Mouse (Mus musculus) urinary bladder, postnatal 36 days (tissue): ENCODE data around the gene Olfr3.

Source experiments
- DNase-seq, 2 experiments: peaks; one replicate each; pipeline ENCODE4 v3.0.0; 2022; ENCODE audit warnings: low spot score in 2 of 2, mixed read lengths in 1 of 2

Gene Olfr3

GRCm38 (mm10) chr2:36816932-36817331 is at the start of gene Olfr3:
Gene Olfr3, minus strand, starts transcription at chr2:36817032.
- no peak for DNase-seq

GRCm38 (mm10) chr2:36862560-36862959 is 45.7 kb upstream of the Olfr3 start, which contains the start of gene Olfr351:
Gene Olfr351, minus strand, starts transcription at chr2:36862660.
- DNase-seq, result no peak

GRCm38 (mm10) chr2:36846010-36846409 is 29.2 kb upstream of the Olfr3 start, which contains the start of gene Olfr350:
Gene Olfr350, plus strand, starts transcription at chr2:36846310.
- DNase-seq, result no peak

- no peak for DNase-seq
Measured at GRCm38 (mm10) chr2:36790238-36790637, 26.6 kb downstream of the Olfr3 start, which contains the start of gene Olfr50. Gene Olfr50, plus strand, starts transcription at chr2:36790538.

- DNase-seq, result no peak
Measured at GRCm38 (mm10) chr2:36783976-36784375, 32.9 kb downstream of the Olfr3 start, which contains the start of gene Olfr348. Gene Olfr348, plus strand, starts transcription at chr2:36784276.
